Mouse (Mus musculus) midbrain, embryonic 14.5 days (tissue): ENCODE data around the gene Wdr35. TPM values are rescaled to one million over a fixed set of nuclear protein-coding genes. Genes with fewer than 3 reads are reported as not detected.

Source experiments
- ATAC-seq: fragments of 200-750 bp; cut with Nextera tagmentation; 2 replicates; pipeline ENCODE4 v1.8.0; 2017; ENCODE audit warnings: moderate number of reproducible peaks, moderate library complexity; ENCODE audit not compliant: low FRiP score, low TSS enrichment
- DNase-seq: peaks from one replicate; pipeline ENCODE4 v3.0.0-alpha.2; 2015
- H3K27ac ChIP-seq: fragments of 300-500 bp; sonication (generic); replicated peaks from 2 replicates; pipeline ENCODE4 v1.5.1; 2014; ENCODE audit warnings: mild to moderate bottlenecking, low read depth, low read length, moderate library complexity
- H3K27me3 ChIP-seq: fragments of 300-500 bp; sonication (generic); 2 replicates; pipeline ENCODE4 v1.6.1; 2014; ENCODE audit warnings: low read length, control low read depth, mixed read lengths; ENCODE audit not compliant: control insufficient read depth, insufficient read depth
- H3K36me3 ChIP-seq: fragments of 300-500 bp; sonication (generic); 2 replicates; pipeline ENCODE4 v1.6.1; 2014; ENCODE audit warnings: low read length, control low read depth; ENCODE audit not compliant: control insufficient read depth, insufficient read depth
- H3K4me1 ChIP-seq: fragments of 300-500 bp; sonication (generic); 2 replicates; pipeline ENCODE4 v1.6.1; 2014; ENCODE audit warnings: mild to moderate bottlenecking, antibody characterized with exemption, low read length, control low read depth; ENCODE audit not compliant: control insufficient read depth, insufficient read depth
- H3K4me2 ChIP-seq: fragments of 300-500 bp; sonication (generic); 2 replicates; pipeline ENCODE4 v1.6.1; 2014; ENCODE audit warnings: mild to moderate bottlenecking, low read length, moderate library complexity
- H3K4me3 ChIP-seq: fragments of 300-500 bp; sonication (generic); replicated peaks from 2 replicates; pipeline ENCODE4 v1.5.1; 2014; ENCODE audit warnings: low read depth, low read length
- H3K9ac ChIP-seq: fragments of 300-500 bp; sonication (generic); replicated peaks from 2 replicates; pipeline ENCODE4 v1.6.1; 2014; ENCODE audit warnings: mild to moderate bottlenecking, low read length, moderate library complexity
- H3K9me3 ChIP-seq: fragments of 300-500 bp; sonication (generic); 2 replicates; pipeline ENCODE4 v1.6.1; 2016; ENCODE audit warnings: low read length, control low read depth, mixed read lengths; ENCODE audit not compliant: control insufficient read depth
- WGBS: fragments of 180-500 bp; shearing (Covaris S2); extraction: QIAGEN DNeasy Blood & Tissue Kit; methylation state at CpG from one replicate; pipeline ENCODE4 v1.1.7; 2014; 5-methylcytosine and 5-hydroxymethylcytosine counted together
- polyA plus RNA-seq: library from polyadenylated mRNA; unstranded; fragments of >200 nt; fragmentation: Nextera tagmentation; extraction: Ambion mirVana; gene quantifications from 2 replicates; pipeline ENCODE4 v1.2.1, GENCODE M21; 2014

The Wdr35 gene
- polyA plus RNA-seq, 1 experiment from 2014 or later, result 22.2 TPM

GRCm38 (mm10) chr12:9050824-9051223 lies 77.1 kb downstream of the Wdr35 start:
- Histone ChIP-seq H3K9me3 (no peaks in the 10 kb centered on the region), H3K4me1 (no peaks in the 10 kb centered on the region), H3K27me3 (no peaks in the 10 kb centered on the region), H3K9ac (no peak overlapping the region), H3K36me3 (no peaks in the 10 kb centered on the region), H3K4me2 (no peak overlapping the region), H3K27ac (no peak overlapping the region), H3K4me3 (no peak overlapping the region)
- WGBS, result 43% methylated on average over 6 of the region's 6 CpGs
- no peak for ATAC-seq
- DNase-seq, result no peak

DNA sequence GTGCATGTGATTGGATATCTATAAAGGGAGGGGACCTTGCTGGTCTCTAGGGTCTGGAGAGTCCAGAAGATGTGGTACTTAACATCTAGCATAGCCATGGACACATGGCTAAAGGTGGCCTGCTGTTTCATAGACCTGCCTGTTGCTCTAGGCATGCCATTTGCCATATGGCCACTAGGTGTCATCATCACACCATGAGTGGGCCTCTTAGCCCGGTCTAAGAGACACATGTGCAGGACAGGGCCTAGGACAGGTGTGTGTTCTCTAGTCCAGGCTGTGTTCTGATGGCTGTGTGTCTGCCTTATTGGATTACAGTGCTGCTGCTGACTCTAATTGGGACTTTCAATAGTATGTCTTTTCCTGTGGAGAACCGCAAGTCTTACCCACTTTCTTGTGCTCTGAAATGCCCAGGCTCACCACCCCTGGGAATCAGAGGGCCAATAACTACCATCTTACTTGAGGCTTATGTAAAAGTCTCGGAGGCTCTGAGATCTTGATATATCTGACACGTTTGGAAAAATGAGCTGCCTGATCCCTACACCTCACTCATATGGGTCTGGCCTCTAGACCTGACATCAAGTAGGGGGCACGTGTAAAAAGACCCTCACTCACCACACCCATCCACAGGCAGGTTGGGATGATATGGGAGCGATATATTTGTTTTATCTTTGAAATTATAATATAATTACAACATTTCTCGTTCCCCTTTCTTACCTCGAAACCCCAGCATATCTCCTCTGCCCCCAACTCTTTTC lies 78.6 kb downstream of the Wdr35 start:
- no peak overlapping the region for H3K4me3 ChIP-seq
- no peak overlapping the region for H3K9ac ChIP-seq
- no peaks in the 10 kb centered on the region for H3K4me1 ChIP-seq
- no peaks in the 10 kb centered on the region for H3K36me3 ChIP-seq
- 57% methylated on average over 8 of the region's 8 CpGs for WGBS
- DNase-seq (peak; percentile 92), ATAC-seq (peak; percentile 84)
- H3K4me2 ChIP-seq, result no peak overlapping the region
- H3K27ac ChIP-seq, result no peak overlapping the region
- H3K27me3 ChIP-seq, result no peaks in the 10 kb centered on the region
- H3K9me3 ChIP-seq, result no peaks in the 10 kb centered on the region

- Histone ChIP-seq H3K36me3 (no peaks in the 10 kb centered on the region), H3K4me1 (no peaks in the 10 kb centered on the region), H3K4me3 (no peak overlapping the region), H3K27ac (no peak overlapping the region), H3K9me3 (no peaks in the 10 kb centered on the region), H3K27me3 (no peaks in the 10 kb centered on the region), H3K9ac (no peak overlapping the region), H3K4me2 (no peak overlapping the region)
- 43% methylated on average over 7 of the region's 7 CpGs for WGBS
- no peak for ATAC-seq
- no peak for DNase-seq
These were observed 79.7 kb downstream of the Wdr35 start for GRCm38 (mm10) chr12:9053345-9053744.

DNA sequence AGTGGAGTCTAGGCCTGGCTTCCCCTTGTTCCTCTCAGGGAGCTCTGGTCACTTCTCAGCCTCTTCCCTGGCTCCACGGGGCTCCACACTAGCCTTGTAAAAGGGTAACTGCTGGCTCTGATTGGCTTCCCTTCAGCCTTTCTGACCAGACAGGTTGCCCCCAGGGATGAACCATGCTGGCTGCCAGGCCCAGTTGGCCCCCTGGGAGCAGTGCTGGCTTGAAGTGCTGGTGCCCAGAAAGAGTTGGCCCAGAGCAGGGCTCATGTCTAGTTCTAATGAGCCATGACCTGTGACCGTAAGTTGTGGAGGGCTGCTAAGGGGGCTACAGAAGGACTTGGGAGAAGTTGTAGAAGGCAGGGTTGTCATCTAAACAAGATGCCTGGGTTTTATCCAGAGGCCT lies 80.3 kb downstream of the Wdr35 start:
- Histone ChIP-seq H3K36me3 (no peaks in the 10 kb centered on the region), H3K4me2 (no peak overlapping the region), H3K4me3 (no peak overlapping the region), H3K27me3 (no peaks in the 10 kb centered on the region), H3K4me1 (no peaks in the 10 kb centered on the region), H3K9me3 (no peaks in the 10 kb centered on the region), H3K9ac (no peak overlapping the region), H3K27ac (no peak overlapping the region)
- 73% methylated on average over 2 of the region's 2 CpGs for WGBS
- no peak for ATAC-seq
- DNase-seq, result no peak

DNA sequence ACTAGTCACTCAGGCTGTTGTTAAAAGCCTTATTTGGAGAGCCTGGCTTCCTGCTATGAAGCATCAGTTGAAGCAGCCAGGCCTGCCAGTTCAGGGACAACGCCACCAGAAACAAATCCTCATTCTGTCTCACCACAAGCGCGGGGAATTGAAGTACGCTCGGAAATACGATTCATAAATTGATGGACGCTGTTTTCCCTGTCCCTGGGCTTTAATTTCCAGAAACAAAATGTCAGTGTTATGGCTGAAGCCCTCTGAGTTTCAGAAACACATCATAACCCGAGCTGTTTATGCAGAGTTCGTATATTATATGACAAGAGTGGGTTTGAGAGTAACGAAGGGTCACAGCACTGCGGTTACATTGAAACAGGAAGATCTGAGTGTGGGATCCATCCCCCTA lies 81.6 kb downstream of the Wdr35 start:
- Histone ChIP-seq H3K36me3 (no peaks in the 10 kb centered on the region), H3K4me3 (no peak overlapping the region), H3K9ac (no peak overlapping the region), H3K27ac (no peak overlapping the region), H3K4me1 (no peaks in the 10 kb centered on the region), H3K4me2 (no peak overlapping the region), H3K9me3 (no peaks in the 10 kb centered on the region), H3K27me3 (no peaks in the 10 kb centered on the region)
- DNase-seq, result no peak
- ATAC-seq, result no peak
- WGBS, result 81% methylated on average over 11 of the region's 11 CpGs

DNA sequence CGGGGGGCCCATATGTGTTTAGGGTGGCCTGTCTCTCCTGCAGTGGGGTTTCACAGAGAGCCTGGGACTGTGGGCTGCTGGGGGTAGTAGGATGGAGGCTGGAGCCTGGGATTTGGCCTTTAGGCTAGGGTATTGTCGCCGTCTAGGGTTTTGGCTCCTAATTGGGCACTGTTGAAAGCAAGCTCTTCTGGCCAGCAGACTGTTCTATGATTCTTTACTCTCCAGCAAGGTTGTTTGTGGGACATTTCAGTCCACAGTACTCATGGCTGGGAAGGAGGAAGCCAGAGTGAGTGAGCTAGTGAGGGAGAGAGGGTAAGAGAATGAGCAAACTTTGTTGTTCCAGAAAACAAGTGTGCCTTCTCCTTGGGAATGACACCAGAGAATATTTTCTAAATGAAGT lies 85.8 kb downstream of the Wdr35 start:
- Histone ChIP-seq H3K36me3 (no peaks in the 10 kb centered on the region), H3K27me3 (no peaks in the 10 kb centered on the region), H3K4me2 (no peak overlapping the region), H3K4me3 (no peak overlapping the region), H3K4me1 (no peaks in the 10 kb centered on the region), H3K27ac (no peak overlapping the region), H3K9ac (no peak overlapping the region), H3K9me3 (no peaks in the 10 kb centered on the region)
- ATAC-seq (no peak), DNase-seq (no peak)
- WGBS, result 85% methylated on average over 3 of the region's 3 CpGs

DNA sequence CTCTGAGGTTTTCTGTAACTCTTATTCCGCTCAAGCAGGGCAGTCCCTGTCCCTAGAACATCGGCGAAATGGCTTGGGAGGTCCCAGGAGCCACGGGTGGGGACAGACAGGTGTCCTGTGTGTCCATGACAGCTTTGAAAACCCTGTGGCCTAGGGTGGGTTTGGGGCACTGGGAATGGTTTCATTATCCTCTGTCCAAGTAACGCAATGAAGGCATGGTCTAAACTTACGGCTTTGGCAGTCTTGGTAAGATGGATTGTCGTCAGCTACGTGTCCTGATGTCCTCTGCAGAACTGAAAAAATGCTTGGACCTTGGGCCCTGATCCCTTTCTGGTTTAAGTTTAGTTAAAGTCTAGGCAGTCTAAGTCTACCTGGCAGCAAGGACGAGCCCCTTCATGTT lies 86.3 kb downstream of the Wdr35 start:
- H3K27ac ChIP-seq, result no peak overlapping the region

DNA sequence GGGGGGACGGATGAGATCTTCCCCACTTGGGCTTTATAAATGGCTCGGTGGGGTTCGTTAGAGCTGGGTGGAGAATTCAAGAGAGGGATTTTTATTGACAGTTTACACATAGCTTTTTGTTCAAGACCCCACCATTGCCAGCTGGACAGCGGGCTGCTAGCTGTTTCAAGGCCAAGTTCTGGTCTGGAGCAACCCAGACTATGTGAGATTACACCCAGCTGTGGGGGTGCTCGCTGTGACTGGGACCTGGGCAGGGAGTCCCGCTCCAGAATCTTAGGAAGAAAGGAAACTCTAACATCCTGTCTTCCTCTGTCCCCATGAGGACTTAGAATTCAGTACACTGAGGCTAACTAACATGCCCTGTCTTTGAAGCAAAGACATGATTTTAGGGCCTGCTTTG lies 89.9 kb downstream of the Wdr35 start:
- Histone ChIP-seq H3K4me1 (no peaks in the 10 kb centered on the region), H3K36me3 (no peaks in the 10 kb centered on the region), H3K27me3 (no peaks in the 10 kb centered on the region), H3K27ac (no peak overlapping the region), H3K9me3 (no peaks in the 10 kb centered on the region), H3K4me2 (no peak overlapping the region), H3K9ac (no peak overlapping the region), H3K4me3 (no peak overlapping the region)
- DNase-seq (no peak), ATAC-seq (no peak)
- WGBS, result 68% methylated on average over 6 of the region's 6 CpGs

More for the DNA sequence above, 86.3 kb downstream of the Wdr35 start:
- no peaks in the 10 kb centered on the region for H3K27me3 ChIP-seq
- H3K4me3 ChIP-seq, result no peak overlapping the region
- H3K9me3 ChIP-seq, result no peaks in the 10 kb centered on the region
- no peak overlapping the region for H3K4me2 ChIP-seq
- no peak for ATAC-seq
- no peaks in the 10 kb centered on the region for H3K36me3 ChIP-seq
- no peaks in the 10 kb centered on the region for H3K4me1 ChIP-seq
- WGBS, result 92% methylated on average over 9 of the region's 9 CpGs
- no peak overlapping the region for H3K9ac ChIP-seq
- no peak for DNase-seq

DNA sequence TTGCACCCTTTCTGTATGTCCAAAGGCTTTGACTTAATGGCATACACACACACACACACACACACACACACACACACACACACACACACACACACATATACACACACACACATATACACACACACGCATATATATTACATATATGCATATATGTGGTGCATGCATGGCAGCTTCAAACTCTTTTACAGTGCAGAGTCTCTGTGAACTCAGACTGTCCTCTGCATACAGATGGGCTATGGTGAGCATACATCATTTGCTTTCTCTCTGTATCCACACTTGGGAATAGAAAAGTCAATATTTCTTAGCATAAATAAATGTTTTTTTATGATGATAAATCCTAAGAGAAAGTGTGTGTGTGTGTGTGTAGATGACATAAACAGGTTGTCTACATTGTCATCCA lies 97.4 kb downstream of the Wdr35 start:
- ATAC-seq, result no peak
- Histone ChIP-seq H3K4me3 (no peak overlapping the region), H3K4me1 (no peaks in the 10 kb centered on the region), H3K9ac (no peak overlapping the region), H3K27ac (no peak overlapping the region), H3K4me2 (no peak overlapping the region), H3K9me3 (no peaks in the 10 kb centered on the region), H3K27me3 (no peaks in the 10 kb centered on the region), H3K36me3 (no peaks in the 10 kb centered on the region)
- WGBS, result 88% methylated on average over 1 of the region's 1 CpGs
- no peak for DNase-seq
